Mouse (Mus musculus): ENCODE measurements around the gene Arl1. TPM values are rescaled to one million over a fixed set of nuclear protein-coding genes. Genes with fewer than 3 reads are reported as not detected.
"Not testable (repeated sequence)": the region's sequence is repeated elsewhere in the genome, so short reads cannot be mapped to it uniquely, and the experiment has no call there.

The Arl1 gene
- total RNA-seq, 2 experiments from 2014 or later, result 9.5 to 22.9 TPM

- ATAC-seq (replicated peaks; ENCODE audit: low FRiP score, poor library complexity, severe bottlenecking), result no peak
Observed at GRCm38 (mm10) chr10:88741426-88741825, 10.8 kb downstream of the Arl1 start.

GRCm38 (mm10) chr10:88761524-88762212 lies 31.0 kb downstream of the Arl1 start:
- ATAC-seq (replicated peaks; ENCODE audit: low FRiP score, poor library complexity, severe bottlenecking), result no peak

GRCm38 (mm10) chr10:88765431-88766142 lies 34.9 kb downstream of the Arl1 start:
- no peak for ATAC-seq (replicated peaks; ENCODE audit: low FRiP score, poor library complexity, severe bottlenecking)

- ATAC-seq (replicated peaks; ENCODE audit: low FRiP score, poor library complexity, severe bottlenecking), result no peak
Observed at GRCm38 (mm10) chr10:88768961-88769360, 38.3 kb downstream of the Arl1 start.

- no peak for ATAC-seq (replicated peaks; ENCODE audit: low FRiP score, poor library complexity, severe bottlenecking)
Observed at GRCm38 (mm10) chr10:88769676-88770075, 39.0 kb downstream of the Arl1 start.

- not testable (repeated sequence) for ATAC-seq (replicated peaks; ENCODE audit: low FRiP score, poor library complexity, severe bottlenecking)
Observed at GRCm38 (mm10) chr10:88772965-88773364, 42.3 kb downstream of the Arl1 start.

GRCm38 (mm10) chr10:88776206-88776605 lies 45.5 kb downstream of the Arl1 start:
- no peak for ATAC-seq (replicated peaks; ENCODE audit: low FRiP score, poor library complexity, severe bottlenecking)

- ATAC-seq (replicated peaks; ENCODE audit: low FRiP score, poor library complexity, severe bottlenecking), result no peak
Observed at GRCm38 (mm10) chr10:88780716-88781115, 50.1 kb downstream of the Arl1 start.

- ATAC-seq (replicated peaks; ENCODE audit: low FRiP score, poor library complexity, severe bottlenecking), result not testable (repeated sequence)
Observed at GRCm38 (mm10) chr10:88783135-88783534, 52.5 kb downstream of the Arl1 start.

GRCm38 (mm10) chr10:88783941-88784340 lies 53.3 kb downstream of the Arl1 start:
- no peak for ATAC-seq (replicated peaks; ENCODE audit: low FRiP score, poor library complexity, severe bottlenecking)

GRCm38 (mm10) chr10:88784513-88784931 lies 53.9 kb downstream of the Arl1 start:
- no peak for ATAC-seq (replicated peaks; ENCODE audit: low FRiP score, poor library complexity, severe bottlenecking)

- no peak for ATAC-seq (replicated peaks; ENCODE audit: low FRiP score, poor library complexity, severe bottlenecking)
Observed at GRCm38 (mm10) chr10:88793671-88794070, 63.0 kb downstream of the Arl1 start.

Other genes with a start within 250 kb of the Arl1 start
- 0.77 and 4.4 TPM in 2 replicates for gene Chpt1, start 226.8 kb upstream of the Arl1 start, total RNA-seq (2015; ENCODE audit: low replicate concordance)
- 2.0 and 3.3 TPM in 2 replicates for gene Chpt1, start 226.8 kb upstream of the Arl1 start, total RNA-seq (2017; ENCODE audit: low replicate concordance)
- not detected in 2 replicates for gene Mybpc1, start 125.7 kb upstream of the Arl1 start, total RNA-seq (2015; ENCODE audit: low replicate concordance)
- gene Mybpc1, start 125.7 kb upstream of the Arl1 start, total RNA-seq (2017; ENCODE audit: low replicate concordance), result not detected in 2 replicates
- gene Spic, start 45.8 kb upstream of the Arl1 start, total RNA-seq (2015; ENCODE audit: low replicate concordance), result 4.6 and 10.4 TPM in 2 replicates
- 5.3 and 15.9 TPM in 2 replicates for gene Spic, start 45.8 kb upstream of the Arl1 start, total RNA-seq (2017; ENCODE audit: low replicate concordance)
- gene Utp20, start 95.9 kb downstream of the Arl1 start, total RNA-seq (2015; ENCODE audit: low replicate concordance), result 18.2 and 20.8 TPM in 2 replicates
- 2.8 and 6.6 TPM in 2 replicates for gene Utp20, start 95.9 kb downstream of the Arl1 start, total RNA-seq (2017; ENCODE audit: low replicate concordance)
- not detected in 2 replicates for gene Slc5a8, start 155.1 kb downstream of the Arl1 start, total RNA-seq (2015; ENCODE audit: low replicate concordance)
- not detected in 2 replicates for gene Slc5a8, start 155.1 kb downstream of the Arl1 start, total RNA-seq (2017; ENCODE audit: low replicate concordance)